Mouse (Mus musculus): Measurements from ENCODE around the gene Tapbp. TPM values are rescaled to one million over a fixed set of nuclear protein-coding genes. Genes with fewer than 3 reads are reported as not detected.
"Not testable (repeated sequence)": the region's sequence is repeated elsewhere in the genome, so short reads cannot be mapped to it uniquely, and the experiment has no call there.

Gene Tapbp
- polyA plus RNA-seq, 1 experiment from 2014 or later = 64.3 TPM

DNA sequence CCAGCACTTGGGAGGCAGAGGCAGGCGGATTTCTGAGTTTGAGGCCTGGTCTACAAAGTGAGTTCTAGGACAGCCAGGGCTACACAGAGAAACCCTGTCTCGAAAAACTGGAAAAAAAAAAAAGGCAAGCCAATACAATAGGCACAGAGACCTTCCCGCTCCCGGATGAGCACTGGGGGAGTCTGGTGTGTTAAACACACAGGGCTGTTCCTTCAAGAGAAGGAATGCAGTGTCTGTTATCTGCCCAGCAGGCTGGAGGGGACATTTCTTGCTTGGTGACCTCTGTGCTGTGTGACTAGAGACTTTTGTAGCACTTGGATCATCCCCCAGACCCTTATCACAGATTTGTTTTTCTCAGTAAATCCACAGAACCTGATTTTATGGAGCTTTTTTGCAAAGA lies 14.0 kb upstream of the Tapbp start:
- no peak overlapping the region for H3K4me2 ChIP-seq (ENCODE audit: low read depth, low read length)
- H3K4me1 ChIP-seq (ENCODE audit: control insufficient read depth, insufficient read depth, low read length) = no peaks in the 10 kb centered on the region
- no peak overlapping the region; the same call in 1 of the 2 replicates for H3K27ac ChIP-seq (ENCODE audit: low read length)
- 72% methylated on average over 4 of the region's 4 CpGs for WGBS
- H3K36me3 ChIP-seq (ENCODE audit: control insufficient read depth, insufficient read depth) = no peaks in the 10 kb centered on the region
- H3K9me3 ChIP-seq (replicated peaks; ENCODE audit: control insufficient read depth, low read length) = no peaks in the 10 kb centered on the region
- no peak overlapping the region for H3K9ac ChIP-seq (ENCODE audit: low read length)
- no peak for ATAC-seq (replicated peaks; ENCODE audit: extremely low read depth, insufficient read depth, low FRiP score)
- H3K4me3 ChIP-seq (ENCODE audit: low read length) = no peak overlapping the region
- H3K27me3 ChIP-seq (ENCODE audit: control insufficient read depth, insufficient read depth, low read length) = no peaks in the 10 kb centered on the region

DNA sequence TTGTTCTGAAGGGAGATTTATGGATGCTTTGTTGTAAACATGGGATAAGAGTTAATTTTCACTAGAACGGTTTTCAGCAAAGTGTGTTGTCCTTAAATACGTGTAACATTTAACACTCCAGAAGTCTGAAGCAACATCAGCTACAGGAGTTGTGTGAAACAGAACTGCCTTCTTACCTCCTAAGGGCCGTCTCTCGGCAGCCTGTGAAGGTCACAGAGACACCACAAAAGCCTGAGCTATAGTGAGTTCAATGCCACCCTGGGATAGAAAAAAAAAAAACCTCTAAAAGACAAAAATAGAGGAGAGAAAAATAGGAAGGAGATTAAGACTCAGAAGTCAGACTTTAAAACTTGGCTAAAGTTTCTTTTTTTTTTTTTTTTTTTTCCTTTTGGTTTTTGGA lies 13.6 kb upstream of the Tapbp start:
- Histone ChIP-seq H3K4me3 (ENCODE audit: low read length) (no peak overlapping the region), H3K27me3 (ENCODE audit: control insufficient read depth, insufficient read depth, low read length) (no peaks in the 10 kb centered on the region), H3K36me3 (ENCODE audit: control insufficient read depth, insufficient read depth) (no peaks in the 10 kb centered on the region), H3K4me2 (ENCODE audit: low read depth, low read length) (no peak overlapping the region), H3K4me1 (ENCODE audit: control insufficient read depth, insufficient read depth, low read length) (no peaks in the 10 kb centered on the region), H3K27ac (ENCODE audit: low read length) (peak overlapping the region; percentile 62), H3K9me3 (replicated peaks; ENCODE audit: control insufficient read depth, low read length) (no peaks in the 10 kb centered on the region), H3K9ac (ENCODE audit: low read length) (no peak overlapping the region)
- 56% methylated on average over 4 of the region's 4 CpGs for whole genome bisulfite sequencing
- no peak for ATAC-seq (replicated peaks; ENCODE audit: extremely low read depth, insufficient read depth, low FRiP score)

DNA sequence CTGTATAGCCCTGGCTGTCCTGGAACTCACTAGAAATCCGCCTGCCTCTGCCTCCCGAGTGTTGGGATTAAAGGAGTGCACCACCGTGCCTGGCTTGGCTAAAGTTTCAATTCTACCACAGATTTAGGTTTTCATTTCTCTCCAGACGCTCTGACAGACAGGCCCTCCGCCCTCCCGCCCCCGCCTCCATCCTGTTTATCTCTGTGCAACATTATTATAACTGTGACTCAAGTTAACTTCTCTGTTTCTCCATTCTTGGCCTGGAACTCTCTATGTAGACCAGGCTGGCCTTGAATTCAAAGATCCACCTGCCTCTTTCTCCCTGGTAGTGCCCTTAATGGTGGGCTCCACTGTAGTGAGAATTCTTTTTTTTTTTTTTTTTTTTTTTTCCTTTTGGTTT lies 13.2 kb upstream of the Tapbp start:
- H3K4me3 ChIP-seq (ENCODE audit: low read length) = no peak overlapping the region
- no peaks in the 10 kb centered on the region for H3K9me3 ChIP-seq (replicated peaks; ENCODE audit: control insufficient read depth, low read length)
- no peak overlapping the region for H3K9ac ChIP-seq (ENCODE audit: low read length)
- H3K4me1 ChIP-seq (ENCODE audit: control insufficient read depth, insufficient read depth, low read length) = no peaks in the 10 kb centered on the region
- H3K36me3 ChIP-seq (ENCODE audit: control insufficient read depth, insufficient read depth) = no peaks in the 10 kb centered on the region
- H3K27me3 ChIP-seq (ENCODE audit: control insufficient read depth, insufficient read depth, low read length) = no peaks in the 10 kb centered on the region
- H3K4me2 ChIP-seq (ENCODE audit: low read depth, low read length) = no peak overlapping the region
- H3K27ac ChIP-seq (ENCODE audit: low read length) = no peak overlapping the region
- ATAC-seq (replicated peaks; ENCODE audit: extremely low read depth, insufficient read depth, low FRiP score) = no peak
- 81% methylated on average over 7 of the region's 7 CpGs for WGBS

DNA sequence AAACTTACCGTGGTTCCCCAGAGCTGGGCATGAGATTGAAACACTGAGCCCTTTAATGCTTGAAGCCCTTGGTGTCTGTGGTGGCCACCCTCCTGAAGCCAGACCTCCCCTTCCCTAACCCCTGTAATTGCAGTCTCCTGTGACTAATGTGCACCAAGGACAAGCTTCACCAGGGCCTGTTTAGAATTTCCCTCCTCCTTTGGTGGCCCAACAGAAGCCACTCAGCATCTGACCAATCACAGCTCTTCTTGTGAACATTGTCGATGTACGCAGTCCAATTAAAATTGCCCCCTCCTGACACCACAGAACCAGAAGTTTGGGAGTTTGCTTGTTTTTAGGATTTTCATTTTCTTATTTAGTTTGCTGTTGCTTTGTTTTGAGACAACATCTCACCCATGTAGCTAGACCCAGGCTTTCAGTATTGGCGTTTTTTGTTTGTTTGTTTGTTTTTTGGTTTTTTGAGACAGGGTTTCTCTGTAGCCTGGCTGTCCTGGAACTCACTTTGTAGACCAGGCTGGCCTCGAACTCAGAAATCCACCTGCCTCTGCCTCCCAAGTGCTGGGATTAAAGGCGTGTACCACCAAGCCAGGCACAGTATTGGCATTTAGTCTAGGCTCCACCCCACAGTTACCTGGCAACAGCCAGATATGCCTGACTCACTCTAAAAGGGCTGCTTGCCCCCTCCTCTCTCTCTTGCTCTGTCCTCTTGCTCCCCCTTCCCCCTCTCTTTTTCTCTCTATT lies 11.6 kb upstream of the Tapbp start:
- not testable (repeated sequence) for H3K36me3 ChIP-seq (ENCODE audit: control insufficient read depth, insufficient read depth); H3K27ac ChIP-seq (ENCODE audit: low read length); H3K4me3 ChIP-seq (ENCODE audit: low read length); H3K4me1 ChIP-seq (ENCODE audit: control insufficient read depth, insufficient read depth, low read length); ATAC-seq (replicated peaks; ENCODE audit: extremely low read depth, insufficient read depth, low FRiP score); H3K27me3 ChIP-seq (ENCODE audit: control insufficient read depth, insufficient read depth, low read length); H3K9ac ChIP-seq (ENCODE audit: low read length); H3K9me3 ChIP-seq (replicated peaks; ENCODE audit: control insufficient read depth, low read length); H3K4me2 ChIP-seq (ENCODE audit: low read depth, low read length)
- WGBS = 72% methylated on average over 6 of the region's 6 CpGs

DNA sequence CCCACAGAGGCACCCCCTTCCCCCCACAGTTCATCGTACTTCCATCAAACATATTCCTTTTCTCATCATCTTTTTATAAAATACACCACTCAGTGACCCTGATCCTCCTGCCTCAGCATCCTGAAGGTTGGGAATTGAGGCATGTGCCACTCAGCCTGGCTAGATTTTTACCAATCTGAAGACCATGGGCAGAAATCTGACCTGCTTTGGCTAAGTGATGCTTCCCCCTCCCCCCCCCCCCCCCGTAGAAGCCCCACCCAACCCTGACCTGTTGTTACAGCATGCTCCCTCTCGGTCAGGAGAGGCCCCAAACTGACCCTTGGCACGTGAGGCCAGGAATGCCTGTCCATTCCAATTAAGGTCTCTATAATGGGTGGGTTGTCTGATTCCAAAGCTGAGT lies 10.9 kb upstream of the Tapbp start, which contains the start of gene Platr17:
Gene Platr17, plus strand, starts transcription at position 301 of the 400 bp plus-strand sequence.
- not testable (repeated sequence) for H3K9me3 ChIP-seq (replicated peaks; ENCODE audit: control insufficient read depth, low read length); H3K9ac ChIP-seq (ENCODE audit: low read length); H3K27me3 ChIP-seq (ENCODE audit: control insufficient read depth, insufficient read depth, low read length); H3K4me3 ChIP-seq (ENCODE audit: low read length); ATAC-seq (replicated peaks; ENCODE audit: extremely low read depth, insufficient read depth, low FRiP score); H3K4me2 ChIP-seq (ENCODE audit: low read depth, low read length); H3K27ac ChIP-seq (ENCODE audit: low read length); H3K4me1 ChIP-seq (ENCODE audit: control insufficient read depth, insufficient read depth, low read length); H3K36me3 ChIP-seq (ENCODE audit: control insufficient read depth, insufficient read depth)
- 39% methylated on average over 3 of the region's 4 CpGs for WGBS

DNA sequence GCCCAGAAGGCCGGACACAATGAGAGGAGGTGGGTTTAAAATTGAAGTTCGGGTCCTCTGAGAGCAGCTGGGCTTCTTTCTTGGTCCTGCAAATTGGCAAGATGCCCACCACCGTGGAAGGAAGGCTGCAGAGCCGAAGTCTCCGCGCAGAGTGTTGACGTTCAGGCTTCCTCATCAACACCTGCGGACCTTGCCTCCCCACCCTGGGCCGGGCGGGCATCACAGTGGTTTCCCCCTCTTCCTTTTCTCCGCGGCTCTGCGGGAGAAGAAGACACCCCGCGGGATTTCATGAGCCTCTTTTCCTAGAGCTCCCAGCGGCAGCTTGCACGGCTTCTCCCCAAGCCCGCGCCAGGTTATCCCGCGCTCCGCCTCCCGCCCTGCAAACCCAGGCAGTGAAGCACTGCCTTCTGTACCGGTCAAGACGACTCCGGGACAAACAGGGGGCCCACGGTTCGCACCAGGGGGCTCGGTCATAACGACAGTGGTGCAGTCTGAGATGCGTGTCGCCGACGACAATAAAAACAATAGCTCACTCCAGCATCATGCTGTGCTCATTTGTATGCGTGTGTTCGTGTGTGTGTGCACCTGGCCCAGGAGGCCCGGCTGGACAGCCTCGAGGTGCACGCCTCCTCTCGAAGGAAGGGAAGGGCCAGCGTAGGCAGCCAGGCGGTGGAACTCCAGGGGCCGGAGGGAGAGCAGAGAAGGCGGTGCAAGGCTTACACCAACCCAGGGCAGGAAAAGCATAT lies 7.2 kb upstream of the Tapbp start:
- no peaks in the 10 kb centered on the region for H3K9me3 ChIP-seq (replicated peaks; ENCODE audit: control insufficient read depth, low read length)
- peaks cover 23% of the 10 kb centered on the region for H3K36me3 ChIP-seq (ENCODE audit: control insufficient read depth, insufficient read depth)
- peak overlapping the region; percentile 70 for H3K27ac ChIP-seq (ENCODE audit: low read length)
- H3K4me2 ChIP-seq (ENCODE audit: low read depth, low read length) = peak overlapping the region; percentile 94
- H3K27me3 ChIP-seq (ENCODE audit: control insufficient read depth, insufficient read depth, low read length) = no peaks in the 10 kb centered on the region
- under 1% methylated on average over 43 of the region's 44 CpGs for WGBS
- peak; percentile 46 for ATAC-seq (replicated peaks; ENCODE audit: extremely low read depth, insufficient read depth, low FRiP score)
- peak overlapping the region; percentile 73 for H3K9ac ChIP-seq (ENCODE audit: low read length)
- H3K4me3 ChIP-seq (ENCODE audit: low read length) = peak overlapping the region; percentile 77
- peaks cover 7% of the 10 kb centered on the region for H3K4me1 ChIP-seq (ENCODE audit: control insufficient read depth, insufficient read depth, low read length)

DNA sequence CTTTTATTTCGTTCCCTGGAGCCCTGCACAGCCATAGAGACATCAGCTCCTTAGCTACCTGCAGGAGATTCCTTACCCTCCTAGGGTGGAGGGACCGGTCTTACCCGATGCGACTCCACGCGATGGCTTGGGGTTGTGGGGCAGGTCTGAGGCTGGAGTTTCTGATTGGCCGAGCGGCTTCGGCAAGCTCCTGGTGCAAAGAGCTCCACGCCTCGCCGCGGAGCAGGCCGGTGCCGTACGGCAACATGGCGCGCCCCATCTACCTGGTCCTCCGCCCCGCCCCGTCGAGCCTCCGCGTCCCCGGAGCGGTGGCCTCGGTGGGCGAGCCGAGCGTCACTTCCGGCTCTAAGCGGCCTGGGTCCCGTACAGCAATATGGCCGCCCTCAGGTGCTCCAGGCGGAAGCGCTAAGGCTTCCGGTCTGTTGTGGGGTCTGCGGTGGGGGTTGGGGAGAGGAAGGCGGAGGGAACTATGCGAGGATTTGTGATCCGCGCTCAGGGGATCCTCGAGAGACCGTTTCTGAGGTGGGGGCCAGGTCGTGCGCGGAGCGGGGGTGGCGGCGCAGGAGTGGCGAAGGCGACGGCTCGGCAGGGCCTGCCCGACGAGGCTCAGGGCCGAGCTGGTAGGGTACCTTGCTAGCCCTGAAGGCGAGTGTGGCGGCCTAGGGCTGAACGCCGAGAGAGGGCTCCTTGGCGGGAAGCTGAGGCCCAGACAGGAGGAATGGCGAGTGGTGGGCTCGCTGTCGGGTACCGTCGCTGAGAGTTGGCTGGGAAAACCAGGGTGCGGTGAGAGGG lies 6.4 kb upstream of the Tapbp start, which contains the start of gene Daxx:
Gene Daxx, plus strand, starts transcription at position 338 of the 792 bp plus-strand sequence.
- no peaks in the 10 kb centered on the region for H3K9me3 ChIP-seq (replicated peaks; ENCODE audit: control insufficient read depth, low read length)
- peak within 1 kb of the TSS; percentile 77 for H3K4me3 ChIP-seq (ENCODE audit: low read length)
- no peaks in the 10 kb centered on the region for H3K27me3 ChIP-seq (ENCODE audit: control insufficient read depth, insufficient read depth, low read length)
- peaks cover 30% of the 10 kb centered on the region for H3K36me3 ChIP-seq (ENCODE audit: control insufficient read depth, insufficient read depth)
- under 1% methylated on average over 68 of the region's 68 CpGs for WGBS
- peak within 1 kb of the TSS; percentile 94 for H3K4me2 ChIP-seq (ENCODE audit: low read depth, low read length)
- peak within 1 kb of the TSS; percentile 89 for H3K27ac ChIP-seq (ENCODE audit: low read length)
- peak within 1 kb of the TSS; percentile 90 for H3K9ac ChIP-seq (ENCODE audit: low read length)
- peak; percentile 96 for ATAC-seq (replicated peaks; ENCODE audit: extremely low read depth, insufficient read depth, low FRiP score)
- peaks cover 7% of the 10 kb centered on the region for H3K4me1 ChIP-seq (ENCODE audit: control insufficient read depth, insufficient read depth, low read length)

DNA sequence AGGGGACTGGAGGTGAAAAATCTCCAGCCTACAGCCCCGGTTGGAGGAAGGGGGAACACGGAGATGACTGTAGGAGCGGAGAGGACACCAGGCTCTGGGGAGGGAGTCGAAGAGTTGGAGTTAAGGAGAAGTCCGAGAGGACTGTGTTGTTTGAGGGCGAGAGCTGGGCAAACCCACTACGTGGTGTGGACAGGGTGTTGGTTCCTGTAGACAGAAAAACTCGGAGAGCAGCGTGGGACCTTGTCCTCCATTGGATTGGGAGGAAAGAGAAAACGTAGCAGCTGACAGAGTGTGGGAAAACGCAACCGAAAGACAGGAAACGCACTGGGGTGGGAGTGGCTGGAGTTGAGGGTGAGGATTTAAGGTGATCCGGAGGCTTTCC lies 5.8 kb upstream of the Tapbp start:
- Histone ChIP-seq H3K4me2 (ENCODE audit: low read depth, low read length) (peak overlapping the region; percentile 77), H3K36me3 (ENCODE audit: control insufficient read depth, insufficient read depth) (peaks cover 33% of the 10 kb centered on the region), H3K27me3 (ENCODE audit: control insufficient read depth, insufficient read depth, low read length) (no peaks in the 10 kb centered on the region), H3K4me3 (ENCODE audit: low read length) (peak overlapping the region; percentile 77), H3K9ac (ENCODE audit: low read length) (peak overlapping the region; percentile 90), H3K9me3 (replicated peaks; ENCODE audit: control insufficient read depth, low read length) (no peaks in the 10 kb centered on the region), H3K4me1 (ENCODE audit: control insufficient read depth, insufficient read depth, low read length) (peaks cover 7% of the 10 kb centered on the region), H3K27ac (ENCODE audit: low read length) (peak overlapping the region; percentile 89)
- under 1% methylated on average over 14 of the region's 14 CpGs for WGBS
- 0 out of 2 replicates have a peak, but pooled peaks have one; percentile 0 for ATAC-seq (replicated peaks; ENCODE audit: extremely low read depth, insufficient read depth, low FRiP score)

Data from heart, embryonic 16.5 days (tissue).